Mouse (Mus musculus): Measurements from ENCODE around the gene Phf11d. TPM values are rescaled to one million over a fixed set of nuclear protein-coding genes. Genes with fewer than 3 reads are reported as not detected.
"Not testable (repeated sequence)": the region's sequence is repeated elsewhere in the genome, so short reads cannot be mapped to it uniquely, and the experiment has no call there.

The Phf11d gene
- polyA plus RNA-seq, 1 experiment from 2014 or later: 0.78 TPM

GRCm38 (mm10) chr14:59330499-59330898 lies 34.8 kb downstream of the Phf11d start:
- 38% methylated on average over 3 of the region's 3 CpGs for WGBS
- H3K4me1 ChIP-seq (replicated peaks); ATAC-seq (ENCODE audit: insufficient number of reproducible peaks, low FRiP score); H3K36me3 ChIP-seq; H3K27ac ChIP-seq (ENCODE audit: poor library complexity, severe bottlenecking); H3K9ac ChIP-seq; H3K9me3 ChIP-seq (replicated peaks); H3K4me3 ChIP-seq; H3K27me3 ChIP-seq (replicated peaks); H3K4me2 ChIP-seq: not testable (repeated sequence)

DNA sequence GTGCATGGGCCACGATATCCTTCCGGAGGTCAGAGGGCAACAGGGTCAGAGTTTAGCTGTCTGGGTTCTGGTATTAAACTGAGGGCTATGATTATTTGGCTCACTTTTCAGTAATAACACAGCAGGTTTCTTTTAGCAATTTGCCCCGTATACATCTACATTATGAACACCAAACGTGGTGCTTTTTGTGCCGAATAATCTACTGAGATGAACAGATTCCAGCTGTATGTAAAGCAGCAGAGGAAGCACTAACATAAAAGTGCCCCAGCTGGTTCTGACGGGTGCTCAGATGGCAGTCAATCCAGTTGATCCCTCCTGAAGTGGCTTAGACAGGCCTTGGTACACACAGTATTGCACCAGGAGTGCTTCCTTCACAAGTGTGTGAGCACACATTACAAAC lies 45.3 kb downstream of the Phf11d start:
- not testable (repeated sequence) for H3K36me3 ChIP-seq; H3K27ac ChIP-seq (ENCODE audit: poor library complexity, severe bottlenecking); H3K9ac ChIP-seq; H3K4me3 ChIP-seq; H3K4me2 ChIP-seq; H3K27me3 ChIP-seq (replicated peaks); ATAC-seq (ENCODE audit: insufficient number of reproducible peaks, low FRiP score); H3K4me1 ChIP-seq (replicated peaks); H3K9me3 ChIP-seq (replicated peaks)
- 81% methylated on average over 6 of the region's 6 CpGs for WGBS

DNA sequence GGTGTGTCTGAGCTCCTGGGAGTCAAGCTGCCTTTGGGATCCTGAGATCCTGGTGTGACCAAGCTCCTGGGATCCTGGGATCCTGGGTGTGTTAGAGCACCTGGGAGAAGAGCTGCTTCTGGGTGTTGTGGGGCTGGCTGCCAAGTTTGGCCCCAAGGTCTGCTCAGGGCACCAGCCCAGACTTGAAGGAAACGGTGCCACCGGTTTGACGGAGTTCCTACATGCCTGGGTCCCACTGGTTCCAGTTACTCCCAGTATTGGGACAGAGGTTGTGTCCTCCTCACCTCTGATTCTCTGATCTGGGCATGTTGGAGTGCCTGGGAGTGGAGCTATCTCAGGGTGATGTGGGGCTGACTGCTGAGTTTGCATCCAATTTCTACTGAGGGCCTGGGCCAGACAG lies 46.2 kb downstream of the Phf11d start:
- H3K27me3 ChIP-seq (replicated peaks); H3K36me3 ChIP-seq; H3K27ac ChIP-seq (ENCODE audit: poor library complexity, severe bottlenecking); H3K9me3 ChIP-seq (replicated peaks); H3K4me3 ChIP-seq; H3K4me1 ChIP-seq (replicated peaks); ATAC-seq (ENCODE audit: insufficient number of reproducible peaks, low FRiP score); H3K9ac ChIP-seq; H3K4me2 ChIP-seq: not testable (repeated sequence)
- WGBS: 88% methylated on average over 3 of the region's 3 CpGs

Other genes starting within 250 kb of the Phf11d start
- not detected in 2 replicates for gene 1700129C05Rik, start 222.6 kb downstream of the Phf11d start, polyA plus RNA-seq (2016; fragmentation: Nextera tagmentation; extraction: Ambion mirVana)
- gene Gm5142, start 186.7 kb downstream of the Phf11d start, polyA plus RNA-seq (2016; fragmentation: Nextera tagmentation; extraction: Ambion mirVana): not detected in 2 replicates
- gene Rcbtb1, start 164.3 kb downstream of the Phf11d start, polyA plus RNA-seq (2016; fragmentation: Nextera tagmentation; extraction: Ambion mirVana): 33.3 TPM in 2 replicates
- 0.36 TPM in 1 of 2 replicates, not detected in the other for gene Gm6904, start 105.3 kb downstream of the Phf11d start, polyA plus RNA-seq (2016; fragmentation: Nextera tagmentation; extraction: Ambion mirVana)
- 0.15 TPM in 1 of 2 replicates, not detected in the other for gene Phf11a, start 67.9 kb downstream of the Phf11d start, polyA plus RNA-seq (2016; fragmentation: Nextera tagmentation; extraction: Ambion mirVana)
- 0.33 and 0.45 TPM in 2 replicates for gene Phf11b, start 24.1 kb downstream of the Phf11d start, polyA plus RNA-seq (2016; fragmentation: Nextera tagmentation; extraction: Ambion mirVana)
- 0.43 and 0.46 TPM in 2 replicates for gene Phf11c, start 29.9 kb upstream of the Phf11d start, polyA plus RNA-seq (2016; fragmentation: Nextera tagmentation; extraction: Ambion mirVana)
- 7.4 and 9.0 TPM in 2 replicates for gene Setdb2, start 75.4 kb upstream of the Phf11d start, polyA plus RNA-seq (2016; fragmentation: Nextera tagmentation; extraction: Ambion mirVana)
- gene Cab39l, start 75.5 kb upstream of the Phf11d start, polyA plus RNA-seq (2016; fragmentation: Nextera tagmentation; extraction: Ambion mirVana): 28.6 and 28.7 TPM in 2 replicates
- 29.3 and 33.0 TPM in 2 replicates for gene Cdadc1, start 232.5 kb upstream of the Phf11d start, polyA plus RNA-seq (2016; fragmentation: Nextera tagmentation; extraction: Ambion mirVana)